Mouse (Mus musculus) adipose tissue, adult 10 weeks (tissue): ENCODE results near the gene Dcaf8. TPM values are rescaled to one million over a fixed set of nuclear protein-coding genes. Genes with fewer than 3 reads are reported as not detected.

Source experiments
- polyA plus RNA-seq: library from polyadenylated mRNA; stranded (reverse); fragments of 350-450 nt; fragmentation: Illumina TruSeq; extraction: RNeasy Lipid Tissue Mini Kit (QIAGEN cat#74804); gene quantifications from one replicate; pipeline ENCODE4 v1.2.3, GENCODE M21; 2014; ENCODE audit warnings: low read depth, low replicate concordance

Dcaf8 gene
- 109 TPM for polyA plus RNA-seq

GRCm38 (mm10) chr1:172147835-172148278, at the start of gene Dcaf8:
TSS of gene Dcaf8 (plus strand) at chr1:172148084.

GRCm38 (mm10) chr1:172126376-172127347, 21.2 kb upstream of the Dcaf8 start, which contains the start of gene Pex19:
TSS of gene Pex19 (plus strand) at chr1:172126755.

GRCm38 (mm10) chr1:172206141-172206917, 58.4 kb downstream of the Dcaf8 start, which contains the start of gene Pea15a:
TSS of gene Pea15a (minus strand) at chr1:172206804.

GRCm38 (mm10) chr1:172219451-172220406, 71.8 kb downstream of the Dcaf8 start, which contains the start of gene Casq1:
TSS of gene Casq1 (minus strand) at chr1:172219868.

Other genes starting within 250 kb of the Dcaf8 start
- 3.3 TPM for gene Slamf6, start 230.6 kb upstream of the Dcaf8 start, polyA plus RNA-seq
- gene Vangl2, start 119.6 kb upstream of the Dcaf8 start, polyA plus RNA-seq = 4.7 TPM
- not detected for gene Nhlh1, start 90.5 kb upstream of the Dcaf8 start, polyA plus RNA-seq
- 188 TPM for gene Copa, start 65.6 kb upstream of the Dcaf8 start, polyA plus RNA-seq
- gene Ncstn, start 65.3 kb upstream of the Dcaf8 start, polyA plus RNA-seq = 134 TPM
- gene Pex19, start 21.3 kb upstream of the Dcaf8 start, polyA plus RNA-seq = 124 TPM
- 156 TPM for gene Pea15a, start 58.7 kb downstream of the Dcaf8 start, polyA plus RNA-seq
- 1.7 TPM for gene Casq1, start 71.8 kb downstream of the Dcaf8 start, polyA plus RNA-seq
- 7.1 TPM for gene Atp1a4, start 110.3 kb downstream of the Dcaf8 start, polyA plus RNA-seq
- 34.2 TPM for gene Igsf8, start 113.6 kb downstream of the Dcaf8 start, polyA plus RNA-seq
- gene Atp1a2, start 150.0 kb downstream of the Dcaf8 start, polyA plus RNA-seq = 153 TPM
- 1.3 TPM for gene Kcnj9, start 181.2 kb downstream of the Dcaf8 start, polyA plus RNA-seq
- gene Kcnj10, start 193.1 kb downstream of the Dcaf8 start, polyA plus RNA-seq = 0.19 TPM
- 7.4 TPM for gene Pigm, start 228.5 kb downstream of the Dcaf8 start, polyA plus RNA-seq